Mouse (Mus musculus): ENCODE measurements around the gene Fam129c. TPM values are rescaled to one million over a fixed set of nuclear protein-coding genes. Genes with fewer than 3 reads are reported as not detected.
A peak's percentile ranks its signal among the peaks of the same experiment; 100 is the strongest.

The Fam129c gene
- polyA plus RNA-seq, 1 experiment from 2014 or later, result 9.3 TPM

DNA sequence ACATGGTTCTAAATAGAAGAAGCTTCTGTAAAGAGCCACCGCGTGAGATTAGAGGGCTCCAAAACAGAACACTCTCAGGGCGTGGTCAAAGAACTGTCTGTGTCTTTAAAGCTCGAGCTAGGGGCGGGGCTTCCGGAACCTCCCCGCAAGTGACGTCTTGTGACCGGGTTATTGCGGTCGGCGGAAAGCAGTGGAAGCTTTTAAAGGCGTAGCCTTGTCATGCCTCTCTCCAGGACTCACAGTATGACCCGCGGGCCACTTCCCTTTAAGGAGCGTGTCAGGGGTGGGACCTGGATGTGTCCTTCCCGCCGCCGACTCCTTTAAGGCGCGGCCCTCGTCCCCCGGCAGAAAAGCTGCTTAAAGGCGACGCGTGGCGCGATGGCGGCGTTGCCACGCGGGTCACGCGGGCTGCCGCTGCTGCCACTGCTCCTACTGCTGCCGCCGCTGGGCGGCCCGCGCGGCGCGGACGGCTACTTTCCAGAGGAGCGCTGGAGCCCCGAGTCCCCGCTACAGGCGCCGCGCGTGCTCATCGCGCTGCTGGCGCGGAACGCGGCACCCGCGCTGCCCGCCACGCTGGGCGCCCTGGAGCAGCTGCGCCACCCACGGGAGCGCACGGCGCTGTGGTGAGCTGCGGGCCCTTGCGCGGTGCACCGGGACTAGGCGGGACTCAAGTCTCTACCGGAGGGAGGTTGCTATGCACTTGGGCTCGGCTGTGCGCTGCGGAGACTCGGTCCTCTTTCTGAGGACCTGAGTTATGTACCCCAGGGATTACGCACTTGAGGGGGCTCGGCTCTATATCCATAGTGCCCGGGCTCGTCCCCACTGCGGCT is 13.6 kb downstream of the Fam129c start, which contains the start of gene Colgalt1:
TSS of gene Colgalt1 (plus strand) at position 177 of the 830 bp plus-strand sequence.
- ATAC-seq (ENCODE audit: low read depth), result peak; percentile 99
- WGBS, result under 1% methylated on average over 74 of the region's 82 CpGs
- no peaks in the 10 kb centered on the region for H3K27me3 ChIP-seq (ENCODE audit: control insufficient read depth, insufficient read depth, low read length)
- H3K27ac ChIP-seq (ENCODE audit: low read depth, low read length), result peak within 1 kb of the TSS; percentile 90
- H3K4me2 ChIP-seq (ENCODE audit: low read depth, low read length), result peak within 1 kb of the TSS; percentile 81
- H3K9ac ChIP-seq (replicated peaks; ENCODE audit: low read depth, low read length), result peak within 1 kb of the TSS; percentile 87
- H3K4me3 ChIP-seq (ENCODE audit: low read depth, low read length), result peak within 1 kb of the TSS; percentile 79
- H3K9me3 ChIP-seq (ENCODE audit: control insufficient read depth, low read length), result no peaks in the 10 kb centered on the region
- peaks cover 10% of the 10 kb centered on the region for H3K4me1 ChIP-seq (ENCODE audit: control insufficient read depth, insufficient read depth, low read length)
- H3K36me3 ChIP-seq (ENCODE audit: control insufficient read depth, insufficient read depth, low read length), result peaks cover 13% of the 10 kb centered on the region; the same call in 1 of the 2 replicates

- WGBS, result 49% methylated on average over 5 of the region's 5 CpGs
Measured at GRCm38 (mm10) chr8:71612141-71612540, 14.7 kb downstream of the Fam129c start.

GRCm38 (mm10) chr8:71613418-71613817 is 16.0 kb downstream of the Fam129c start:
- ATAC-seq (ENCODE audit: low read depth), result no peak

More at GRCm38 (mm10) chr8:71612141-71612540, 14.7 kb downstream of the Fam129c start:
- Histone ChIP-seq H3K4me1 (ENCODE audit: control insufficient read depth, insufficient read depth, low read length) (peaks cover 10% of the 10 kb centered on the region), H3K9ac (replicated peaks; ENCODE audit: low read depth, low read length) (peak overlapping the region; percentile 87), H3K27ac (ENCODE audit: low read depth, low read length) (no peak overlapping the region), H3K9me3 (ENCODE audit: control insufficient read depth, low read length) (no peaks in the 10 kb centered on the region), H3K4me3 (ENCODE audit: low read depth, low read length) (peak overlapping the region; percentile 79), H3K36me3 (ENCODE audit: control insufficient read depth, insufficient read depth, low read length) (peaks cover 21% of the 10 kb centered on the region), H3K27me3 (ENCODE audit: control insufficient read depth, insufficient read depth, low read length) (no peaks in the 10 kb centered on the region), H3K4me2 (ENCODE audit: low read depth, low read length) (peak overlapping the region; percentile 81)
- ATAC-seq (ENCODE audit: low read depth), result no peak

GRCm38 (mm10) chr8:71619786-71620185 is 22.3 kb downstream of the Fam129c start:
- WGBS, result 96% methylated on average over 2 of the region's 2 CpGs
- Histone ChIP-seq H3K4me1 (ENCODE audit: control insufficient read depth, insufficient read depth, low read length) (no peaks in the 10 kb centered on the region), H3K9ac (replicated peaks; ENCODE audit: low read depth, low read length) (no peak overlapping the region), H3K9me3 (ENCODE audit: control insufficient read depth, low read length) (no peaks in the 10 kb centered on the region), H3K4me3 (ENCODE audit: low read depth, low read length) (no peak overlapping the region), H3K27me3 (ENCODE audit: control insufficient read depth, insufficient read depth, low read length) (no peaks in the 10 kb centered on the region), H3K4me2 (ENCODE audit: low read depth, low read length) (no peak overlapping the region), H3K36me3 (ENCODE audit: control insufficient read depth, insufficient read depth, low read length) (peaks cover 59% of the 10 kb centered on the region), H3K27ac (ENCODE audit: low read depth, low read length) (no peak overlapping the region)
- ATAC-seq (ENCODE audit: low read depth), result no peak

More at GRCm38 (mm10) chr8:71613418-71613817, 16.0 kb downstream of the Fam129c start:
- Histone ChIP-seq H3K4me3 (ENCODE audit: low read depth, low read length) (no peak overlapping the region), H3K27me3 (ENCODE audit: control insufficient read depth, insufficient read depth, low read length) (no peaks in the 10 kb centered on the region), H3K4me2 (ENCODE audit: low read depth, low read length) (no peak overlapping the region), H3K36me3 (ENCODE audit: control insufficient read depth, insufficient read depth, low read length) (peaks cover 27% of the 10 kb centered on the region), H3K27ac (ENCODE audit: low read depth, low read length) (no peak overlapping the region), H3K4me1 (ENCODE audit: control insufficient read depth, insufficient read depth, low read length) (peaks cover 10% of the 10 kb centered on the region), H3K9ac (replicated peaks; ENCODE audit: low read depth, low read length) (no peak overlapping the region), H3K9me3 (ENCODE audit: control insufficient read depth, low read length) (no peaks in the 10 kb centered on the region)
- WGBS, result 79% methylated on average over 4 of the region's 4 CpGs

DNA sequence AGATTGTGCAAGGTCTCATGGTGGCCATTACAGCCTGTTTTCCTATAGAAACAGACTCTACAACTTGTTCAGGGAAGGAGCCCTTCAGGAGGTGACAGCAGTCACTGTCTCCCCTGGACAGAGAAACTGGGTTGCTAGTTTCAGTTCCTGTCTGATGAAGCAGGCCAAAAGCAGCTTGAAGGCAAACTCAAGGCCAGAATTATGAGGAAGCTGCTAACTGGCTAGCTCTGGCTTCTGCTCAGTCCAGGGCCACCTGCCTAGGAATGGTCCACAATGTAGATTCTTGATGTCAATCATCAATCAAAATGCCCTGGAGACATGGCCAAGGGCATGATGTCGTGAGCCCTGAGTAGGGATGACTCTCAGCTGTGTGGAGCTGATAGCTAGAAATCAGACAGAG is 27.6 kb downstream of the Fam129c start:
- 75% methylated on average over 1 of the region's 1 CpGs for WGBS
- H3K36me3 ChIP-seq (ENCODE audit: control insufficient read depth, insufficient read depth, low read length), result peaks cover 40% of the 10 kb centered on the region
- no peak overlapping the region for H3K27ac ChIP-seq (ENCODE audit: low read depth, low read length)
- no peak for ATAC-seq (ENCODE audit: low read depth)
- no peaks in the 10 kb centered on the region for H3K27me3 ChIP-seq (ENCODE audit: control insufficient read depth, insufficient read depth, low read length)
- no peak overlapping the region for H3K4me2 ChIP-seq (ENCODE audit: low read depth, low read length)
- peaks cover 10% of the 10 kb centered on the region for H3K4me1 ChIP-seq (ENCODE audit: control insufficient read depth, insufficient read depth, low read length)
- no peak overlapping the region for H3K4me3 ChIP-seq (ENCODE audit: low read depth, low read length)
- no peak overlapping the region for H3K9ac ChIP-seq (replicated peaks; ENCODE audit: low read depth, low read length)
- no peaks in the 10 kb centered on the region for H3K9me3 ChIP-seq (ENCODE audit: control insufficient read depth, low read length)

DNA sequence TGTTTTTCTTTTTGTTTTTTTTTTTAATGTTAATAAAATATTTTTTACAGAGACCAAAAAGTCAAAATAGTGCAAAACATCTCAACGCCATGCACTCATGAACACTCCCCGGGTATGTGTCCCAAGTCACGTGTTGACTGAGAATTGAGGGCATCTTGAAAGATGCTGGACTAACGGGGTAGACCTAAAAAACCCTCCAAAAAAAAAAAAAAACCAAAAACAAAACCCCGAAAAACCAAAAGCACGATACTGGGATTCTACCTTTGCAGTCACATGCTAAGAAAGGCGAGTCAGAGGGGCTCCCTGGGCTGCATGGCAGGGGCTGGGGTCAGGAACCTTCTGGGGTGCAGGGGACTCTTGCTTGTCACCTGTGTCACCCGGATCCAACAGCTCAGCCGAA is 29.3 kb downstream of the Fam129c start:
- Histone ChIP-seq H3K4me3 (ENCODE audit: low read depth, low read length) (no peak overlapping the region), H3K4me2 (ENCODE audit: low read depth, low read length) (no peak overlapping the region), H3K36me3 (ENCODE audit: control insufficient read depth, insufficient read depth, low read length) (peaks cover 28% of the 10 kb centered on the region), H3K4me1 (ENCODE audit: control insufficient read depth, insufficient read depth, low read length) (peaks cover 10% of the 10 kb centered on the region), H3K27ac (ENCODE audit: low read depth, low read length) (no peak overlapping the region), H3K9ac (replicated peaks; ENCODE audit: low read depth, low read length) (no peak overlapping the region), H3K27me3 (ENCODE audit: control insufficient read depth, insufficient read depth, low read length) (no peaks in the 10 kb centered on the region), H3K9me3 (ENCODE audit: control insufficient read depth, low read length) (no peaks in the 10 kb centered on the region)
- 90% methylated on average over 9 of the region's 9 CpGs for WGBS
- ATAC-seq (ENCODE audit: low read depth), result no peak

- H3K4me1 ChIP-seq (ENCODE audit: control insufficient read depth, insufficient read depth, low read length), result peaks cover 10% of the 10 kb centered on the region
- H3K36me3 ChIP-seq (ENCODE audit: control insufficient read depth, insufficient read depth, low read length), result peaks cover 21% of the 10 kb centered on the region
- H3K27me3 ChIP-seq (ENCODE audit: control insufficient read depth, insufficient read depth, low read length), result no peaks in the 10 kb centered on the region
- 60% methylated on average over 9 of the region's 9 CpGs for WGBS
- no peak overlapping the region for H3K4me2 ChIP-seq (ENCODE audit: low read depth, low read length)
- no peak overlapping the region for H3K4me3 ChIP-seq (ENCODE audit: low read depth, low read length)
- no peak overlapping the region for H3K9ac ChIP-seq (replicated peaks; ENCODE audit: low read depth, low read length)
- no peaks in the 10 kb centered on the region for H3K9me3 ChIP-seq (ENCODE audit: control insufficient read depth, low read length)
- no peak overlapping the region; the same call in 1 of the 2 replicates for H3K27ac ChIP-seq (ENCODE audit: low read depth, low read length)
- no peak for ATAC-seq (ENCODE audit: low read depth)
Measured at GRCm38 (mm10) chr8:71627265-71628099, 30.0 kb downstream of the Fam129c start.

DNA sequence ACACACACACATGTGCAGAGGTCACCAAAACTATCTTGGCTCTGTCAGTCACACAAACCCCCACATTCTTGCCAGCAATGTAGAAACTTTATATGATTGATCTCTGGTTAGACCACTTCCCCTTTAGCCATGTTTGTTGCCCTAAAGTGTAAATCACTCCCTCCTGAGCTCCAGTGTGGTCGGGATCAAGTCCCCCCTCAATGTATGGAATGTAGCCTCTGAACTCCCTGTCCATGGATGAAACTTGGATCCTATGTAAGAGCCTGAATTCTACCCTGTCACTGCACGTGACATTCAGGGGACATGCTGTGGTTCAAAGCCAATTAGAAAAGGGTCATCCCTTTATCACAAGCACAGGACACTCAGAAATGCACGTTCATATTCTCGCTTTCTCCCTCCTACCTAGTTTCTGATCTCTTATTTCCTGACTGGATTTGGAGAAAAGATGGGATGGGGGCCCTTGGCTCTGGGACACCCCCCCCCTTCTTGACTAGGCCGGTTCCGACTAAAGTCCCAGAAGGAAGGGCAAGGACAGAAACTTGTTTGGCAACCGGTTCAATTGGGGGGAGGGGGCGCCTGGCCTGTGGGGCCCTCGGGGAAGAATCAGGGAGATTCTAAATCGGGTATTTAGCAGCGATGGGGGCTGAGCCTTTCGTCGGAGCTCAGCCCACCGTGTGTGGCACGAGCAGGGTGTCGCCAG is 31.1 kb downstream of the Fam129c start:
- Histone ChIP-seq H3K9ac (replicated peaks; ENCODE audit: low read depth, low read length) (peak overlapping the region; percentile 66), H3K9me3 (ENCODE audit: control insufficient read depth, low read length) (no peaks in the 10 kb centered on the region), H3K27ac (ENCODE audit: low read depth, low read length) (peak overlapping the region; percentile 80), H3K4me3 (ENCODE audit: low read depth, low read length) (peak overlapping the region; percentile 39), H3K4me1 (ENCODE audit: control insufficient read depth, insufficient read depth, low read length) (peaks cover 10% of the 10 kb centered on the region), H3K4me2 (ENCODE audit: low read depth, low read length) (peak overlapping the region; percentile 92), H3K36me3 (ENCODE audit: control insufficient read depth, insufficient read depth, low read length) (peaks cover 10% of the 10 kb centered on the region), H3K27me3 (ENCODE audit: control insufficient read depth, insufficient read depth, low read length) (no peaks in the 10 kb centered on the region)
- no peak for ATAC-seq (ENCODE audit: low read depth)
- WGBS, result 10% methylated on average over 16 of the region's 16 CpGs
